Mouse (Mus musculus) colon, adult 2 months (tissue): ENCODE measurements around the gene Sdhaf1. TPM values are rescaled to one million over a fixed set of nuclear protein-coding genes. Genes with fewer than 3 reads are reported as not detected.

Experiments
- polyA plus RNA-seq: library from polyadenylated mRNA; depleted of rRNA; stranded (reverse); fragments of >200 nt; gene quantifications from 2 replicates; pipeline ENCODE4 v1.2.3, GENCODE M21; 2012; rRNA removed

Gene Sdhaf1
- polyA plus RNA-seq = 26.8 and 37.9 TPM in 2 replicates

GRCm38 (mm10) chr7:30323795-30324194 is at the start of gene Sdhaf1:
Gene Sdhaf1, minus strand, starts transcription at chr7:30323895.

GRCm38 (mm10) chr7:30362652-30363343 is 39.1 kb upstream of the Sdhaf1 start, which contains the start of gene Lrfn3:
Gene Lrfn3, minus strand, starts transcription at chr7:30362772.

GRCm38 (mm10) chr7:30321539-30322284 is 2.0 kb downstream of the Sdhaf1 start, which contains the start of gene E130208F15Rik:
Gene E130208F15Rik, plus strand, starts transcription at chr7:30321740.

GRCm38 (mm10) chr7:30314721-30315155 is 9.0 kb downstream of the Sdhaf1 start, which contains the start of gene Syne4:
Gene Syne4, plus strand, starts transcription at chr7:30314807.

GRCm38 (mm10) chr7:30308076-30309005 is 15.4 kb downstream of the Sdhaf1 start, which contains the start of gene Alkbh6:
Gene Alkbh6, plus strand, starts transcription at chr7:30308717.

GRCm38 (mm10) chr7:30291215-30292131 is 32.2 kb downstream of the Sdhaf1 start, which contains the start of gene Clip3:
Gene Clip3, plus strand, starts transcription at chr7:30291728.

GRCm38 (mm10) chr7:30279951-30280669 is 43.6 kb downstream of the Sdhaf1 start, which contains the start of the genes Thap8 and Wdr62:
Gene Thap8, plus strand, starts transcription at chr7:30280094.
Gene Wdr62, minus strand, starts transcription at chr7:30280419.

Other genes with a start within 250 kb of the Sdhaf1 start
- not detected in 2 replicates for gene Gm26920, start 233.5 kb downstream of the Sdhaf1 start, polyA plus RNA-seq
- 0.57 and 1.9 TPM in 2 replicates for gene Zfp566, start 233.4 kb downstream of the Sdhaf1 start, polyA plus RNA-seq
- 7.9 and 8.4 TPM in 2 replicates for gene Zfp260, start 229.1 kb downstream of the Sdhaf1 start, polyA plus RNA-seq
- gene Zfp382, start 202.0 kb downstream of the Sdhaf1 start, polyA plus RNA-seq = 0.38 and 1.9 TPM in 2 replicates
- gene Zfp146, start 154.1 kb downstream of the Sdhaf1 start, polyA plus RNA-seq = 6.3 and 8.4 TPM in 2 replicates
- 48.3 and 56.0 TPM in 2 replicates for gene Cox7a1, start 139.8 kb downstream of the Sdhaf1 start, polyA plus RNA-seq
- 791 and 1,080 TPM in 2 replicates for gene Capns1, start 125.1 kb downstream of the Sdhaf1 start, polyA plus RNA-seq
- gene Polr2i, start 91.9 kb downstream of the Sdhaf1 start, polyA plus RNA-seq = 86.6 and 107 TPM in 2 replicates
- gene Tbcb, start 91.6 kb downstream of the Sdhaf1 start, polyA plus RNA-seq = 46.0 and 55.7 TPM in 2 replicates
- gene Ovol3, start 88.2 kb downstream of the Sdhaf1 start, polyA plus RNA-seq = not detected in 2 replicates
- gene Thap8, start 43.8 kb downstream of the Sdhaf1 start, polyA plus RNA-seq = 0.12 and 0.19 TPM in 2 replicates
- 20.8 and 23.2 TPM in 2 replicates for gene Wdr62, start 43.5 kb downstream of the Sdhaf1 start, polyA plus RNA-seq
- gene Clip3, start 32.2 kb downstream of the Sdhaf1 start, polyA plus RNA-seq = 11.3 and 14.7 TPM in 2 replicates
- gene Alkbh6, start 15.2 kb downstream of the Sdhaf1 start, polyA plus RNA-seq = 165 and 192 TPM in 2 replicates
- 11.0 and 13.9 TPM in 2 replicates for gene Syne4, start 9.1 kb downstream of the Sdhaf1 start, polyA plus RNA-seq
- gene E130208F15Rik, start 2.2 kb downstream of the Sdhaf1 start, polyA plus RNA-seq = 1.2 and 1.4 TPM in 2 replicates
- 25.6 and 26.3 TPM in 2 replicates for gene Lrfn3, start 38.9 kb upstream of the Sdhaf1 start, polyA plus RNA-seq
- 54.3 and 84.5 TPM in 2 replicates for gene Tyrobp, start 89.9 kb upstream of the Sdhaf1 start, polyA plus RNA-seq
- 12.2 and 17.0 TPM in 2 replicates for gene Hcst, start 96.0 kb upstream of the Sdhaf1 start, polyA plus RNA-seq
- gene Nfkbid, start 97.8 kb upstream of the Sdhaf1 start, polyA plus RNA-seq = 7.8 and 8.1 TPM in 2 replicates
- gene Aplp1, start 121.6 kb upstream of the Sdhaf1 start, polyA plus RNA-seq = 49.6 and 52.2 TPM in 2 replicates
- 0.35 and 0.52 TPM in 2 replicates for gene Kirrel2, start 133.8 kb upstream of the Sdhaf1 start, polyA plus RNA-seq
- 0.03 and 0.80 TPM in 2 replicates for gene Nphs1, start 134.4 kb upstream of the Sdhaf1 start, polyA plus RNA-seq
- gene Prodh2, start 169.7 kb upstream of the Sdhaf1 start, polyA plus RNA-seq = not detected in 2 replicates
- gene Arhgap33, start 211.2 kb upstream of the Sdhaf1 start, polyA plus RNA-seq = 17.3 and 18.3 TPM in 2 replicates
- 80.2 and 99.4 TPM in 2 replicates for gene Hspb6, start 228.3 kb upstream of the Sdhaf1 start, polyA plus RNA-seq
- 8.5 TPM in 2 replicates for gene Proser3, start 228.4 kb upstream of the Sdhaf1 start, polyA plus RNA-seq
- 32.0 and 32.4 TPM in 2 replicates for gene Lin37, start 235.9 kb upstream of the Sdhaf1 start, polyA plus RNA-seq
- gene U2af1l4, start 239.4 kb upstream of the Sdhaf1 start, polyA plus RNA-seq = 40.8 and 56.2 TPM in 2 replicates
- gene Gm49396, start 239.4 kb upstream of the Sdhaf1 start, polyA plus RNA-seq = 1.2 and 1.4 TPM in 2 replicates
- 109 and 156 TPM in 2 replicates for gene Psenen, start 239.7 kb upstream of the Sdhaf1 start, polyA plus RNA-seq
- 7.7 and 8.8 TPM in 2 replicates for gene Igflr1, start 241.5 kb upstream of the Sdhaf1 start, polyA plus RNA-seq